Mouse (Mus musculus): ENCODE results near the gene Tldc2.

Tldc2 gene

DNA sequence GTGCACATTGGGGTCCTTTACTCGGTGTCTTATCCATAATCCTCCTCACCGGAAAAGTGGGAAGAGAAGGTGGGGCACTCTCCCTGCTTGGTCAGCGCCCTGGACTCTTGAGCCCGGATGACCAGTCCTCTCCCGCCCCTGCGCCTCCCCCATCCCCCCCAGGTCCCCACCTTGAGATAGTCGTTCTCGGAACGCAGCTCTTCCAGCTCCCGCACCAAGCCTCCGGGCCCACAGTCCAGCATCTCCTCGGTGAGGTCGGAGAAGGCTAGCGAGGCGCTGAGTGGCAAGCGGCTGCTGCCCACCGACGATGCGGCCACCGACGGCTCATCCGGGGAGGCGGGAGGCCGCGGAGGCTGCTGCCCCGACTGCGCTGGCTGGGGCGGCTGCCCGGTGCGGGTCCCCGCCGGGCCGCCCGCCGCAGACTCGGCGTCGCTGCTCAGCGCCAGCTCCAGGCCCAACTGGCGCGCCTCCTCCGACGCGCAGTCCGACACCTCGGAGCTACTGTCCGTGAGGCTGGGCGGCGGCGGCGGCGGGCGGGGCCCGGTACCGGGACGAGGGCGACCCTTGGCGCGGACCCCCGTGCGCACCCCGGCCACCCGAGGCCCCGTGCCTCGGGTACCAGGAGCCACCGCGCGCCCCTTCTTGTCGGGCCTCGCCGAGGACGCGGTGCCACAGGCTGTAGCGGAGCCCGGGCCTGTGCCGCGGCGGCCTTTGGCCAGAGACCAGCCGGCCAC is 8.6 kb upstream of the Tldc2 start:
- in situ Hi-C loops (cut with MboI, MseI) = no loop called here

DNA sequence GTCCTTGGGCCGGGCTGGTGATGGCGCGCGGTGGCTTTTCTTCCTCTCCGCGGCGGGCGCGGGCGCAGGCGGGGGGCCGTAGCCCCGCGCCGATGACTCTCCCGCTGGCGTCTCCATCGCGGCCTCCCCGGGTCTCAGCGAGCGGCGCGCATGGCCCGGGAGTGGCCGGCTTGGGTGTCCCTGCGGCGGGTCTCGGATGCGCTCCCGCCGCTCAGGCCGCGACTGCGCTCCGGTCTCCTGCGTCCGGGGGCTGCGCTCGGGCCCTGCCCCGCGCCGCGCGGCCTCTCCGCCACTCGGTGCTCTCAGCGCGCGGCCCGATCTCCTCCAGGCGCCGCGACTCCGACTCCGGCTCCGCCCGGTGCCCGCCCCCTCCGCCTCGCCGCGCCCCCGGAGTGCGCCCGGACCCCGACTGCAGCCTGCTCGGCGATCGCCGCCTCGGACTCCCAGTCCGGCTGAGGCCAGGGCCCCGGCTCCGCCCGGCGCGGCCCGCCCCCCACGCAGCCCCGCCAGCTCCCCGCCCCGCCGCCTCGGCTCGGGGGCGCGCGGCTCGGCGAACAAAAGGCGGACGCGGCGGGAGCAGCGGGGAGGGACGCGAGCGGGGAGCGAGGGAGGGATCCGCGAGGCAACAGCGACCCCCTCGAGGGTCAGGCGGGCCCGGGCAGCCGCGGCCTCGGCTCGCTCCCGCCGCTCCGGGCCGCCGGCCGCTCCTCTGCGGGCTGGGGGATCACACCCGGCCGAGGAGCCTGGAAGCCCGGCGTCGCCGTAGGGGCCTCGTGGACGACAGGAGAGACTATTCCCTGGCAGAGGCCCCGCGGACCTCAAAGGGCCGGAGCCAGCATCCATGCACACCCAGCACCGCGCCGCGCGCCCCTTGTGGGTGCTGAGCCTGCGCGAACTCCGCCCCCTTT is 7.8 kb upstream of the Tldc2 start, which contains the start of gene Soga1:
Gene Soga1 (minus strand): TSS at position 462 of the 908 bp plus-strand sequence.
- in situ Hi-C loops (cut with MboI, MseI) = no loop called here

DNA sequence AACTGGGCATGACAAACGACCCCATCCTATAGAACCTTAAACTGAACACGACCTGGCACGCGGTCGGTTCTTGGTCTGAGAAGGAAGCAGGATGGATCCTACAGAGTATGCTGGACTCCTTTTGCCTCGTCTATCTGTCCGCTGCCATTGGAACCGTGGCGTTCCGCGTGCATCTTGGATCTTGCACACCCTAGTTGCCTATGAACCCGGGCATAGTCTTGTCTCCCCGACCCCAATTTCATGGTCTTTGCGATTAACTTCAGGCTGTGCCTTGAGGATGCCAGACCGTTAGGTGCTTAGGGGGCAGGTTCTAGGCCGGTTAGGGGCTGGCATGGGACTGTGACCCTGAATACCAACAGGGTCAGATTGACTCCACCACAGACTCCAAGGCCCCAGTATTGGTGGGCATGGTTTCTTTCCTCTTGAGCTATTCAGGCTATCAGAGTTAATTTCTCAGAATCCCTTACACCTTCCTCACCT is 7.1 kb upstream of the Tldc2 start:
- in situ Hi-C loops (cut with MboI, MseI) = no loop called here

DNA sequence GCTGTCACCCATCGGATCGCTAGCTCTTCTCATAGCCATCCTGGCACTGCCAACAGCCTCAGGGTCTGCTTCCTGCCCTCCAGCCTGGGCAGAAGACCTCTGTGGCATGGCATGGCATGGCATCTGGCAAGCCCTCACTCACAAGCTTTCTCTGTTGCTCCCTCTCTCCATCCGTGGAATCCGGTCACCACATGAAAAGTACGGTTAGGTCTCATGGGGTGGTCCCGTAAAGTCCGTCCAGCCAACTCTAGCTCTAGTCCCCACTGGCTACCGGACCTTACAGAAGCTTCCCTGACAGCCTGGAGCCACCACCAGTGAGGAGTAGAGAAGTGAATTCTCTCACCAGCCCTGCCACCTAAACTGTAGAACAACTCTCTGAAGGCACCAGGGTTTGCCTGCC is 5.5 kb upstream of the Tldc2 start:
- in situ Hi-C loops (cut with MboI, MseI) = no loop called here

DNA sequence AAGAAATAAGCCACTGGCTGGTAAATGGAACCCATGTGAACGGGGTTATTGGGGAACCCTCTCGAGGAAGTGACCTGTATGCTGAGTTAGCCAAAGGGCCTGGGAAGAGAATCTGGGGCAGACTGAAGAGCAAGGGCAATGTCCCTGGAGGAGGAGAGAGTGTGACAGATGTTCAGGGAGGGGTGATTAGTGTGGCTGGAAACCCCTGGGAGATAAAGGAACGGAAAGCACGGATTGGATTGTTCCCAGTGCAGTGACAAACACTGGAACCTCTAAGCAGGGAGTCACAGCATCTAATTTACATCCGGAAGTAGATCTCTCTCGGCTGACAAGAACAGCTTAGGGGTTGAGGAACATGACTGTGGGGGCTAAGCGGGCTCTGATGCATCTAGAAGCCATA is 4.9 kb upstream of the Tldc2 start:
- in situ Hi-C loops (cut with MboI, MseI) = no loop called here

DNA sequence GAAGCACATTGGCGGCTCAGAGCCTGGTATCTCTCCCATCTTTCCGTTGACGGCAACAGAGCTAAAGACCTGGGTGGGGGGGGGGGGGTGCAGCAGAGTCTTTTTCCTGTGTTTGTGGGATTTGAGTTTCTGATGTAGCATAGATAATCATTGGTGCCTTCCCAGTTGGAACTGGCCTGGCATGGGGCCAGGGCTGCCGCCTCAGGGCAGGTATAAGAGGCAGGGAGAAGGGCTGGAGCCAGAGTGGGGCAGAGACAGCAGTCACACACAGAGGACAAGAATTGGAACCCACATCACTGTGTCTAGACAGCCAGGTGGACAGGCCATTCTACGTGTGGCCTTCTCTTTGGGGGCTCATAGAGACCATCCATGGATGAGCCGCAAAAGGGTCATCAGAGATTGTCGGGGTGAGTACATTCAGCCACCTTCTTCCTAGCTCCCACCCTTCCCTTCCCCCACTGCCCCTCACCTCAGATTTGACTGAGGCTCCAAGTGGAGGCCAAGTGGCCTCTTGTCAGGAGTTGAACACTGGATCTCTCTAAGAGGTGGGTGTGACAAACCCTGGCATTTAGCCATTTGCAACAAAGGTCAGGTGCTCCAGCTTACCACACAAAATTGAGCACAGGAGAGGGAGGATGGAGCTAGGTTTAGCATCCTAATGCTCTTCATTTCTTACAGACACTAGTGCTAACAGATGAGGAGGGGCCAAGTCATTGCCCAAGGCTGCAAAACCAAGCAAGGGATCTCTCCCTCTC is 1.8 kb upstream of the Tldc2 start:
- in situ Hi-C loops (cut with MboI, MseI) = no loop called here

DNA sequence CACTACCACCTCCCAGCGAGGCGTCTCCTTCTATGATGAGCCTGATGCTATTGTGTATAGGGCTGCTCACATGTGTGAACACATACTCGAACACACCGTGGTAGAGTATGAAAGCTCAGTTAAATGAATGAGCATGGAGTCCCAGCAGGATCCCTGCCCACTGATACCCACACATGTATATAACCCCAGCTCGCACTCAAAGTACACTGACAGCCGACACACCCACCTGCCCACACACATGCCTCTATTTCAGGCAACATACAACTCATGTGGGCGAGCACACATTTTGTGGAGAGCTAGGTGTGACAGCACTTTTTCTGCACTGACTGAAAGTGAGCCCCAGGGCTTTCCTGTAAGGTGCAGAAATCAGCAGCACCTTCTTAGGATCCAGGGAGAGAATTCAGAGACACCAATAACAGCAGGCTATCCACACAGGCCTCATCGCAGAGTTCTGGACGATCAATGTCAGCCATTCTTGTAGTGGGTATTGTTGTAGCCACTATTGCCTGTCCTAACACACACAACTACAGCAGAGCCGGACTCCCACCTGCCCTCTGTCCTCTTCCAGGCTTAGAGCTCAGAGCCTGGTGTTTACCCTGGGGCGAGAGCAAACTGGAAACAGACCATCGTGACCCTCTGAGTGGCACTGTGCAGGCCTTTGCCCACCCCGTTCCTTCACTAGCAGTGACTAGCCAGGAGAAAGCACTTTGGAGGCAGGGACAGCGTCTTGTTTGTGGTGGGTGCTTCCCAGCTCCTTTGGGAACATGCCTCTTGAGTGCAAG is 872 bp downstream of the Tldc2 start:
- in situ Hi-C loops (cut with MboI, MseI) = no loop called here

DNA sequence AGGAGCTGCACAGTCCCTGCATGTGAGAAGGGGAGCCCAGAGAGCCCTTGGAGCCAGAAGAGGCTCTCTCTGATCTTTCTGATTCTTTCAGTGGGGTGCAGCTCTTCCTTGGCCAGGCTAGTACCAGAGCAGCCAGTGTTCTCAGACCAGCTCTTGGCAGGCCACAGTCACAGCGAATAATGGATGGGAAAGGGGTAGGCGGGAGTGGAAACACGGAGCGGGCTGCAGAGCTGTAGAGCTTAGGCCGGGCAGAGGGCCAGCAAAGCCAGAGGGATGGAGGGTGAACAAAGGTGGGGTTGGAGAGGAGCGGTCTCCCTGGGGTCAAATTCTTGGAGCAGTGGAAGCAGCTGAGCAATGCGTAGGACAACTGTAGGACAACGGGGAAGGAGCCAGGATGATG is 5.2 kb downstream of the Tldc2 start:
- in situ Hi-C loops (cut with MboI, MseI) = no loop called here

DNA sequence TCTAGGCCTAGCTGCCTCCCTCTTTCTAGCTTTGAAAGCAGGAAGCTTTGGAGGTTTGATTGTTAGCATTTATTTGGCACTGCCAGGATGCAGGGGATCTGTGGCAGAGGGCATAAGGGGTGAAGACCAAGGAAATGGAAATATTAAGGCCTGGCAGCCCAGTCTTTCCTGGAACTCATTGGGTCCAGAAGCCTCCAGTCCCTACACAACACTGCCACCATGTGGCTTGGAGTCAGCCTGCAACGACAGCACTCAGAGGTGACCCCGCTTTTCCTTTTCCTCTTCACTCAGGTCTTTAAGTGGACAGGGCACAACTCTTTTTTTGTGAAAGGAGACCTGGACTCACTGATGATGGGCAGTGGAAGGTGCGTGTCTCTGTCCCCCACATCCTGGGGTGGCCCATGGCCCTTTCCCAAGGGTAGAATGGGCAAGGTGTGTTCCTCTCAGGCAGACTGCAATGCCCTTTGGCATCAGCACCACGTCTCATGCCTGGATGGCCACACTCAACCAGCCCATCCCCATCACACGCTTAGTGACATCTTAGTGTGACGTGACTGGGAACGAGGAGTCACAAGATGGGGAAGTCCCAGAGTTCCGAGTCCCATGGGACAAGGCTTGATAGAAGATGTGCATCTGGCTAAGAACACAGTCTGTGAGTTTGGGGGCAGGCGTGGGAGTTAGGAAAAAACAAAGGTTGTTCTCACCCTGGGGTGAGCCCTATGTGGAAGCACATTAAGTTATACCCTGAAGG is 8.3 kb downstream of the Tldc2 start:
- in situ Hi-C loops (cut with MboI, MseI) = no loop called here

DNA sequence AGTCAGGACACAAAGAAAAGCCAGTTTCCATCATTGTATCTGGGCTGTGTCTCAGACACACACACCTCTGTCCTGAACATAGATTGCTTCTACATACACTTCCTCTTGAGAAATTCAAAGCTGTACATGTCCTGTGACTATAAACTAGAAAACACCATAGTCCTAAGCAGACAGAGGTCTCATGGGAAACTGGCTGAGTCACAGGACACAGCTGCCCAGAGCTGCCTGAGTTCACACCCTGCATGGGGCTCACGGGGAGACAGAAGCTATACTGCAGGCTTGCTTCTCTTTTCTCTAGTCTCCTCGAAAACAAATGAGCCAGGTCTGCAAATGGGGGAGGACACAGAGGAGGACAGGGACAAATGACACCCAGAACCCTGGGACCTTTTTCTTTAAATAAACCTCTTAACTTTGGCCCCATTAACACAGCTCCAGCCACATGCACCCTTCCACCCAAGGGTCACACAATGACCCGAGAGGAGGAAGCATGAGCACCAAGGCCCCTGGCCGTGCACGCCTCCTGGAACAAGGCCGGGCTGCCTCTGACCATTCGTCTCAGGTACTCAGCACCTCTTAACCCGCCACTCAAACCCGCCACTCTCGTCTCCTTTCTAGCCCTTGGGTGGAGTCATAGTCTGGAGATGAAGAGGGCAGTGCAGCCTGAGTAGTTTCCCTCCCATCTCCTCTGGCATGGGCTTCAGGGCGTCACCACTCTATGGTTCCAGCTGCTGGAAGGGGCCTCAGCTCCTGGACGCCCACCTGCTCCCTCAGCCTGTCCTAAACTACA is 12.9 kb downstream of the Tldc2 start:
- in situ Hi-C loops (cut with MboI, MseI) = no loop called here

DNA sequence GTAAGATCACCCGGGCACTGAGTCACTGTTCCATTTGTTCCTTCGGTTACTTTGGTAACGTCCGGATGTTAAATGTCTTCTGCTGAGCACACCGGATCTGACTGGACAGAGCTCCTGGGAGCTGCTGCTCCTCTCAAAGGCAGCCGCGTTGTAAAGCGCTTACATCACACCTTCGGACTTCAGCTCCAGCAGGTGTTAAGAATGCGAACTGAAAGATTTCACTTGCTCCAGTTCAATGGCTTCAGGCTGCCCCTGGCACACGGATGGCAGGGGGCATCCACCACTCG is 13.4 kb downstream of the Tldc2 start:
- in situ Hi-C loops (cut with MboI, MseI) = no loop called here

DNA sequence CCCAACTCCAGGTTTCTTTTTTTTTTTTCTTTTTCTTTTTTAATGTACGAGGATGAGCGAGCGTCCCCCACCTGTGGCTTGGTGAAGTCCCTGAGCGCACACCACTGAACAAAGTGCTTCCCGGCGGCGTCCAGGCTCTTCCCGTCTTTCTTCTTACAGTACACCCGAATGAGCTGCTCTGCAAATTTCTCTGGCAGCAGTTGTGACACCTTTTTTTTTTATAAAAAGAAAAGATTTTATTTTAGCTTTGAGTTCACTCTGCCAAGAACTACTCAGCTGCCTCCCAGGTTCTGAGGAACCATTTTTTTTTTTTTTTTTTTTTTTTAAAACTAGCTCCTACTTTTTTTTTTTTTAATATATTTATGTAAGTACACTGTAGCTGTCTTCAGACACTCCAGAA is 14.8 kb downstream of the Tldc2 start:
- in situ Hi-C loops (cut with MboI, MseI) = no loop called here

DNA sequence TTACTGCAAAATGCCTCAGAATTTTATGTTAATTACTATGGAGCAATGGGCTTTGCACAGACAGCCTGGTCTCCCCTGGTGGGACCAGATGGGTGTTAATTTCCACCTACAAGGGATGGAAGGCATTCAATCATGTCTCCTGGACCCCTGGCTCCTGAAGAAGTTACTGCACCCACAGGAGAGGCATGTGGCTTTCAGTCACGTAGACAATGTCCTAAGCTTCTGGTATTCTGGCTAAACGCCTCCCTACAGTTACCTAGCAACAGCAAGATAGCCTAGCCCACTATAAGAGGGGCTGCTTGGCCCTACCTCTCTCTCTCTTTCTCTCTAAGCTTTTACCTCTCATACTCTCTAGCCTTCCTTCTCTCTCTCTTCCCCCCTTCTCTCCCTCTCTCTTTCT is 15.4 kb downstream of the Tldc2 start:
- in situ Hi-C loops (cut with MboI, MseI) = no loop called here

DNA sequence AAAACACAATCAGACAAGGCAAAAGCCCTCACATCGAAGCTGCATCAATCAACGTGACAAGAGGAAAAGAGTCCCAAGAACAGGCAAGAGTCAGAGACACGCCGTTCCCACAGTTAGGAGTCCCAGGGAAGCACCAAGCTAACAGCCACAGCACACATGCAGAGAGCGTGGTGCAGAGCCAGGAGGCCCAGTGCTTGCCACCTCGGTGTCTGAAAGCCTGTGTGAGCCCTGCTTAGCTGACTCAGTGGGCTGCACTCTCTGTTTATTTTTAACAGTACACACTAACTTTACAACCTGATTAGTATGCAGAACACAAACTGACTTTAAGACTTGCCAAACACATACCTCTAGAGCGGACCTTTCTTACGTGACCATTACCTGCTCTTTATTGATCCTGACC is 17.6 kb downstream of the Tldc2 start:
- in situ Hi-C loops (cut with MboI, MseI) = no loop called here

DNA sequence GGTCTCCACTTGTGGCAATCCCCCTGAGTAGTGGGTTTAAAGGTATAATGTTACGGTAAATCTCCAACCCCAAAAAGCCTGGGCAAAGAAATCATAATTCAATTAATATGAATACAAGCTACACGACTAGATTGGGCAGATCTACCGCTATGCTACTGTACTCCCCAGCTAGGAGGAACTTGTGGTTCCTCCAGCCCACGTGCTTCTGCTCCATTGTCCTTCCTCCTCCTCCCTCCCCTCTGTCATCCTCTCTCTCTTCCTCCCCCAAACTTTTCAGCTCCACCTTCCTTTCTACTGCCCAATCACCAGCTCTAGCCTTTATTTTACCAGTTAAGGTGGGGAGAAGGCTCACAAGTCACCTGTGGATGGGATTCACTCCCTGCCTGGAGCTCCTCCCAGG is 21.4 kb downstream of the Tldc2 start:
- in situ Hi-C loops (cut with MboI, MseI) = no loop called here

DNA sequence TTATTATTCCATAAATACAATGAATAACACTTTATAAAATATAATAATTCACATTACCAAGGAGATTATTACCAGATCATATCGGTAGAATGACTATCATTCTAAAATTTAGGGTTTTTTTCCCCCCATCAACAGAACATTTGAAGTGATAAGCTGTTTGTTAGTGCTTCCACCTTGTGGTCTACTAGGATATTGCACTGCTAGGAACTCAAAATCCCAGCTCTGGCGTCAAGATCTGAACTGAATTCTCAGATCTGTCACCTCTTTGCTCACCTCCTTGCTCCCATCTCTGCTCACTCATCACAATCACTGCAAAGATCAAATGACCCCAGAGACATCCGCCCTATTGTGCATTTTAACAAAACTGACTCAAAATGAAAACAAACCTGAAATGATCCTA is 30.1 kb downstream of the Tldc2 start:
- in situ Hi-C loops (cut with MboI, MseI) = no loop called here

DNA sequence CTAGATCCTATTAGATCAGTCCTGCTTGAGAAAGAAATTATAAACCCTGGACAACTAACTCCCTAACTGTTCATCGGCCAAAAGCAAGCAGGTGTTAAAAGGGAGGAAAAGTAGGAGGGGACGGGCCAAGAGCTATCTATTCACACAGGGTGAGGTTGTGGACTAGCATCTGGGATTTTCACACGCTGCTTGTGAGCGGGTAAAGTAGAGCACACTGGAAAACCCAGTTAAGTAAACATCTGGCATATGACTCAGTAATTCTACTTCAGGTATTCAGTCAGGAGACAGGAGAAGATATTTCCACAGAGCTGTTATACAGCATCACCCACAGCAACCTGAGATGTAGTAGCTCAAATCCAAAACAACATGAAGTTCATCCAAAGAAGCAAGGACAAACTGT is 31.7 kb downstream of the Tldc2 start:
- in situ Hi-C loops (cut with MboI, MseI) = no loop called here

DNA sequence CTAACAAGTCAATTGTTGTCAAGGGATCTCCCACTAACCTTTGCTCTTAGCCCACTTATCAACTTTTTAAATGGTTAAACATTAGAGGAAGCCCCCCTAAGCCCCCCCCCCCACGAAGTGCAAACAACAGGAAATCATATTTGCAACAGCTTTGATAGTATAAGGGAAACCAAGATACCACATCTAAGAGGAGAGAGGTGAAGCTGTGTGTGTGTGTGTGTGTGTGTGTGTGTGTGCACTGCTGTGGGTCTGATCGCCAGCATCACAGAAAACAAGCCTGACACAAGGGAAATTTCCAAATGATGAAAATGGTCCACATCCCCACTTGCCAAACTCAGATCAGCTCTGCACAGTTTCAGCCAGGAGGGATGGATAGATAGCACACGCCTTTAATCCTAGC is 32.2 kb downstream of the Tldc2 start:
- in situ Hi-C loops (cut with MboI, MseI) = no loop called here

DNA sequence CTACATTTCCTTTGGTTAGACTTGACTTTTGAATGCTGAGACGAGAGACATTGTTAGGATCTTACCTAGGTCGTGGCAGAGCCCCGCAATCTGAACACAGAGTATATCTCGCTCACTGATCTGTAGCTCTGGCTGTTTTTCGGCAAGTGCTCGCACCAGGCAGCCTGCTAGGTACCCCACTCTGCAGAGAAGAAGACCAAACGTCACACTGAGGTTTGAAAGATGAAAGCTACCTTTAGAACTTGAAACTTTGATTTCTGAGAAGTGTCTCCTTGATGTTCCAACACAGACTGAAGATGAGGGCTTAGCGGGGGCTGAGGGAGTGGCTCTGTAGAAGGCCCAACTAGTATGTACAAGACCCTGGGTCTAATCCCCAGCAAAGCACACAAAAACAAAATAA is 34.9 kb downstream of the Tldc2 start:
- in situ Hi-C loops (cut with MboI, MseI) = no loop called here

DNA sequence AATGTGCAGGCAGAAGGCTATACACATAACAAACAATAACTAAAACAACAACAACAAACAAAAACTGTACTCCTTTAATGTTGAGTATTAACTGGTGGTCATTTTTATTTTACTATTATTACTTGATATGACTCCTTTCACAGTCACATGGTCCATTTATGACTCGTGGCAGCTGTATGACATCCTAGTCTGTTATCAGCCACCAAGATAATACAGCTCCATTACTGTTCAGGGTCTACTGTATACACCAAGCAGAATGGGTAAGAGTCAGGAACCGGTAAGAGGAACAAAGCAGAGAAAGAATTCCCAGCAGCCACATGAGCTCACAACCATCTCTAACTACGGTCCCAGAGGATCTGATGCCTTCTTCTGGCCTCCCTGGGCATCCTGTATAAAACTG is 38.4 kb downstream of the Tldc2 start:
- in situ Hi-C loops (cut with MboI, MseI) = loop anchor here (5.0 kb wide), 1 partner anchor 77 kb away; the partner anchor contains the start of gene Rbl1
